Mouse (Mus musculus) lung, embryonic 16.5 days (tissue): ENCODE measurements around the gene Mymk. TPM values are rescaled to one million over a fixed set of nuclear protein-coding genes. Genes with fewer than 3 reads are reported as not detected.

Source experiments
- ATAC-seq: fragments of 200-750 bp; cut with Nextera tagmentation; 2 replicates; pipeline ENCODE4 v1.8.0; 2017; ENCODE audit warnings: low read depth, mild to moderate bottlenecking, moderate library complexity
- H3K27ac ChIP-seq: fragments of 300-500 bp; sonication (generic); 2 replicates; pipeline ENCODE4 v1.5.1; 2014; ENCODE audit warnings: mild to moderate bottlenecking, control low read depth, low read length
- H3K27me3 ChIP-seq: fragments of 300-500 bp; sonication (generic); 2 replicates; pipeline ENCODE4 v1.6.1; 2014; ENCODE audit warnings: low read depth, low read length, mixed read lengths; ENCODE audit not compliant: control insufficient read depth, insufficient read depth
- H3K36me3 ChIP-seq: fragments of 300-500 bp; sonication (generic); 2 replicates; pipeline ENCODE4 v1.6.1; 2014; ENCODE audit warnings: low read length; ENCODE audit not compliant: control insufficient read depth, insufficient read depth
- H3K4me1 ChIP-seq: fragments of 300-500 bp; sonication (generic); replicated peaks from 2 replicates; pipeline ENCODE4 v1.6.1; 2014; ENCODE audit warnings: low read length, mixed read lengths; ENCODE audit not compliant: control insufficient read depth, insufficient read depth
- H3K4me2 ChIP-seq: fragments of 300-500 bp; sonication (generic); 2 replicates; pipeline ENCODE4 v1.6.1; 2014; ENCODE audit warnings: low read depth, low read length, control low read depth
- H3K4me3 ChIP-seq: fragments of 300-500 bp; sonication (generic); 2 replicates; pipeline ENCODE4 v1.5.1; 2014; ENCODE audit warnings: mild to moderate bottlenecking, low read length, control low read depth
- H3K9ac ChIP-seq: fragments of 300-500 bp; sonication (generic); 2 replicates; pipeline ENCODE4 v1.6.1; 2014; ENCODE audit warnings: low read length, control low read depth
- H3K9me3 ChIP-seq: fragments of 300-500 bp; sonication (generic); 2 replicates; pipeline ENCODE4 v1.6.1; 2016; ENCODE audit warnings: low read length; ENCODE audit not compliant: control insufficient read depth
- WGBS: fragments of 180-500 bp; shearing (Covaris S2); extraction: QIAGEN DNeasy Blood & Tissue Kit; methylation state at CpG from one replicate; pipeline ENCODE4 v1.1.7; 2014; 5-methylcytosine and 5-hydroxymethylcytosine counted together
- polyA plus RNA-seq: library from polyadenylated mRNA; unstranded; fragments of >200 nt; fragmentation: Nextera tagmentation; extraction: Ambion mirVana; gene quantifications from 2 replicates; pipeline ENCODE4 v1.2.1, GENCODE M21; 2015

Mymk gene
- polyA plus RNA-seq: 1.6 and 3.4 TPM in 2 replicates

- H3K27ac ChIP-seq: peak within 1 kb of the TSS; percentile 62
- H3K4me1 ChIP-seq: peaks cover 14% of the 10 kb centered on the region
- ATAC-seq: no peak
- H3K9me3 ChIP-seq: no peaks in the 10 kb centered on the region
- H3K4me3 ChIP-seq: no peak within 1 kb of the TSS
- 64% methylated on average over 2 of the region's 2 CpGs for WGBS
- no peak within 1 kb of the TSS for H3K4me2 ChIP-seq
- 0 out of 2 replicates have a peak, but pooled peaks cover 3% of the 10 kb centered on the region for H3K27me3 ChIP-seq
- H3K9ac ChIP-seq: no peak within 1 kb of the TSS
- no peaks in the 10 kb centered on the region for H3K36me3 ChIP-seq
Observed at GRCm38 (mm10) chr2:27071978-27072377, at the start of gene Mymk. Gene Mymk (minus strand): TSS chr2:27072179.

DNA sequence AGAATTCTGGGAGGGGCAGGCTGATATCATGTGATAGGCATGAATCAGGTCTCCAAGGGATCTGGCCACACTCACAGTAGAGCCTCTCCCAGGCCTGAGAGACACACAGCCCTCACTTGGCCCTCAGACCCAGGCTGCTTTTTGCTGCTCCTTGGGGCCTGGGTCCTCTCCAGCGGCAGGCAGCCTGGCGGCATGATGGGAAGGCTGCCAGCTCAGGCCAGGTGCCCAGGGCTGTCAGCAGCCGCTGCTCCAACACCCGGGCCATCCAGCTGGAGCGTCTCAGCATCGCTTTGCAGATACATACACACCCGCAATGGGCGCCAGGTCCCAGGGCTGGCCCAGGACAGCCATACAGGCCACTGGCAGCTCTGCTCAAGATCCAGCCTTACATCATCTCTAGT lies 48.3 kb upstream of the Mymk start:
- Histone ChIP-seq H3K4me3 (no peak overlapping the region), H3K27me3 (no peaks in the 10 kb centered on the region), H3K36me3 (no peaks in the 10 kb centered on the region), H3K27ac (peak overlapping the region; percentile 68), H3K9ac (no peak overlapping the region), H3K9me3 (no peaks in the 10 kb centered on the region), H3K4me1 (peaks cover 21% of the 10 kb centered on the region), H3K4me2 (no peak overlapping the region)
- ATAC-seq: peak; percentile 94
- 40% methylated on average over 8 of the region's 8 CpGs for WGBS

DNA sequence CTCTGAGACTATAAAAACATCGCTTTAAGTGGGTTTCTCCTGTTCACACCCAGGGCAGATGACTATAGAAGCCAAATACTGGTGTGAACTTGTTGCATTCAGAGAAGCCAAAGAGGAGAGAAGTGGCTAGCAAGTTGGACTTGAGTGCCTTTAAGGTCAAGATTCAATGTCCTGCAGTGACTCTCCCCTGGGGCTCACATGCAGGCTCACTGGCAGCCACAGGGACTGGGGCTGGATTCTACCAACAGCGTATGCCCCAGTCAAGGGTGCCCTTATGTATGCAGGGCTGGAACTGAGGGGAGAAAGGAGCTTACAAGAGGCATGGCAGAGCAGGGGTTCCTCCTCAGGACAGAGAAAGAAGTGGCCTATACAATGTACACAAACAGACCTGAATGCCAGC lies 47.8 kb upstream of the Mymk start:
- Histone ChIP-seq H3K4me2 (no peak overlapping the region), H3K27me3 (no peaks in the 10 kb centered on the region), H3K9ac (no peak overlapping the region), H3K27ac (peak overlapping the region; percentile 60), H3K36me3 (no peaks in the 10 kb centered on the region), H3K4me3 (no peak overlapping the region), H3K4me1 (peaks cover 21% of the 10 kb centered on the region), H3K9me3 (no peaks in the 10 kb centered on the region)
- WGBS: 75% methylated on average over 2 of the region's 2 CpGs
- 0 out of 2 replicates have a peak, but pooled peaks have one; percentile 2 for ATAC-seq

GRCm38 (mm10) chr2:27118452-27118851 lies 46.5 kb upstream of the Mymk start:
- Histone ChIP-seq H3K9me3 (no peaks in the 10 kb centered on the region), H3K4me3 (no peak overlapping the region), H3K27me3 (no peaks in the 10 kb centered on the region), H3K9ac (no peak overlapping the region), H3K27ac (no peak overlapping the region), H3K4me2 (no peak overlapping the region), H3K36me3 (no peaks in the 10 kb centered on the region), H3K4me1 (peaks cover 21% of the 10 kb centered on the region)
- 39% methylated on average over 4 of the region's 4 CpGs for WGBS
- 0 out of 2 replicates have a peak, but pooled peaks have one; percentile 10 for ATAC-seq

DNA sequence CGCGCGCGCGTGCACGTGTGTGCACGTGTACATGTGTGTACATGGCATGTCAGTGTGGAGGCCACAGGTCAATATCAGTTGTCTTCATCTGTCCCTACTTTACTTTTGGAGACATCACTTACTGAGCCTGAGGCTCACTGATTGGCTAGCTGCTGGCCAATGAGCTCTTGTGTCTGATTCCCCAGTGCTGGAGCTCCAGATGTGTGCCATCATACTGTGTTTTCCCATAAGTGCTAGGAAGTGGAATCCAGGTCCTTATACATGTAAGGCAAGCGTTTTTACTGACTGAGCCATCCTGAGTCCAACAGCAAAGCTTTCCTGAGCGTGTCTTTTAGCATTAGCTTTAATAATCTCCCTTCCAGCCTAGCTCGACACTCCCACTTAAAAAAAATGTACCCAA lies 42.2 kb upstream of the Mymk start:
- WGBS: 77% methylated on average over 10 of the region's 10 CpGs
- Histone ChIP-seq H3K36me3 (no peaks in the 10 kb centered on the region), H3K9ac (no peak overlapping the region), H3K27ac (no peak overlapping the region), H3K4me2 (no peak overlapping the region), H3K9me3 (no peaks in the 10 kb centered on the region), H3K4me3 (no peak overlapping the region), H3K27me3 (no peaks in the 10 kb centered on the region), H3K4me1 (0 out of 2 replicates have a peak, but pooled peaks cover 5% of the 10 kb centered on the region)
- no peak for ATAC-seq

GRCm38 (mm10) chr2:27112585-27112984 lies 40.6 kb upstream of the Mymk start:
- whole genome bisulfite sequencing: 74% methylated on average over 20 of the region's 20 CpGs
- H3K9me3 ChIP-seq: no peaks in the 10 kb centered on the region
- no peaks in the 10 kb centered on the region for H3K27me3 ChIP-seq

GRCm38 (mm10) chr2:27109052-27109451 lies 37.1 kb upstream of the Mymk start:
- H3K9me3 ChIP-seq: no peaks in the 10 kb centered on the region
- H3K4me3 ChIP-seq: no peak overlapping the region
- no peaks in the 10 kb centered on the region for H3K36me3 ChIP-seq
- H3K9ac ChIP-seq: no peak overlapping the region
- ATAC-seq: no peak
- no peaks in the 10 kb centered on the region for H3K27me3 ChIP-seq
- no peaks in the 10 kb centered on the region for H3K4me1 ChIP-seq
- WGBS: 83% methylated on average over 5 of the region's 5 CpGs
- H3K27ac ChIP-seq: no peak overlapping the region
- H3K4me2 ChIP-seq: no peak overlapping the region

More at GRCm38 (mm10) chr2:27112585-27112984, 40.6 kb upstream of the Mymk start:
- no peaks in the 10 kb centered on the region for H3K4me1 ChIP-seq
- H3K36me3 ChIP-seq: no peaks in the 10 kb centered on the region
- no peak overlapping the region for H3K4me3 ChIP-seq
- H3K27ac ChIP-seq: no peak overlapping the region
- H3K4me2 ChIP-seq: no peak overlapping the region
- ATAC-seq: no peak
- no peak overlapping the region for H3K9ac ChIP-seq

DNA sequence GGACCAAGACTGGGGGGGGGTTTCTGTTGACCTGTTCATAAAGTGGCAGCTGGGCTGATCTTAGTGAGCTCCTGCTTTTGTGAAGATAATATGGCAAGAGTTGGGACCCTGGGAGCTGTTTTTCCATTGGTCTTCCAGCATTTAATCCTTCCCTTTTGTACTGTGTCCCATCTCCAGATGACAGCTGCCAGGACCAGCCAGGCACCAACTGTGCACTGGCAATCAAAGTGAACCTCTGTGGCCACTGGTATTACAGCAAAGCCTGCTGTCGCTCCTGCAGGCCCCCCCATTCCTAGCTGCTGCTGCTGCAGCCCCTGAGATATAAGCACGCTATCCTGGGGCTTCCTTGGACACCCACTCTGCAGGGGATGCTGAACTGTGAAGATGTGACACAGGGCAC lies 36.2 kb upstream of the Mymk start:
- Histone ChIP-seq H3K27me3 (no peaks in the 10 kb centered on the region), H3K4me3 (no peak overlapping the region), H3K9ac (no peak overlapping the region), H3K9me3 (no peaks in the 10 kb centered on the region), H3K4me2 (no peak overlapping the region), H3K27ac (no peak overlapping the region), H3K4me1 (no peaks in the 10 kb centered on the region), H3K36me3 (no peaks in the 10 kb centered on the region)
- 78% methylated on average over 2 of the region's 2 CpGs for WGBS
- ATAC-seq: no peak

GRCm38 (mm10) chr2:27106816-27107215 lies 34.8 kb upstream of the Mymk start:
- Histone ChIP-seq H3K27me3 (no peaks in the 10 kb centered on the region), H3K9me3 (no peaks in the 10 kb centered on the region), H3K36me3 (no peaks in the 10 kb centered on the region), H3K4me3 (no peak overlapping the region), H3K4me1 (no peaks in the 10 kb centered on the region), H3K27ac (no peak overlapping the region), H3K4me2 (no peak overlapping the region), H3K9ac (no peak overlapping the region)
- no peak for ATAC-seq
- 69% methylated on average over 3 of the region's 3 CpGs for WGBS

DNA sequence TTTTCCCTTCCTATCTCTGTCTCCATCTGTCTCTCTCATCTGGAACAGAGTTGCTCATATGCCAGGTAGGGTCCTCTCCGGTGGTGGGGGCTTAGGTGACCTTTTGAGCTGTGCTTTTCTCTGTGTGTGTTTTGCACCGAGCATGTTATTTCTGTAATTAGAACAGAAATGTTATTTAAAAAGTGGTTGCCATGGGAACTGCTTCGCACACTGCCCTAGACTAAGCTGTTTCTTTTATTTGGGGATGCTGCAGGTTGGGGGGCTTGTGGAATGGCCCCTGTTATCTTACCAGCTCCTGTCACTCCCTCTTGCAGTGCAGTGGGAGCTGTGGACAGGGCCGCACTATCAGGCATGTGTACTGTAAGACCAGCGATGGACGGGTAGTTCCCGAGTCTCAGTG lies 31.6 kb upstream of the Mymk start:
- Histone ChIP-seq H3K9ac (no peak overlapping the region), H3K4me1 (peaks cover 1% of the 10 kb centered on the region), H3K27me3 (no peaks in the 10 kb centered on the region), H3K27ac (no peak overlapping the region), H3K4me3 (no peak overlapping the region), H3K36me3 (no peaks in the 10 kb centered on the region), H3K4me2 (no peak overlapping the region), H3K9me3 (no peaks in the 10 kb centered on the region)
- WGBS: 64% methylated on average over 7 of the region's 7 CpGs
- ATAC-seq: no peak
